Comparison of ENCODE assay signal across 8 mouse cellular contexts in genomic region chr7:34671911-34672310, GRCm38 (mm10). TPM values are rescaled to one million over a fixed set of nuclear protein-coding genes. Genes with fewer than 3 reads are reported as not detected.
DNase-seq lines count a peak whose midpoint lies in the region; ATAC-seq and TF ChIP-seq lines count a peak whose summit lies in the region.

No protein-coding gene starts in this region.

- H3K27me3 ChIP-seq in kidney, adult 2 months (replicated peaks; ENCODE audit: control insufficient read depth, insufficient read depth, low read length) = no peaks in the 10 kb centered on the region
- peaks cover 40% of the 10 kb centered on the region for H3K27me3 ChIP-seq in midbrain, embryonic 13.5 days

- H3K27ac ChIP-seq in kidney, adult 2 months (ENCODE audit: insufficient read depth, low read depth, low read length) = no peak overlapping the region
- H3K27ac ChIP-seq in midbrain, embryonic 13.5 days = no peak overlapping the region

- H3K9me3 ChIP-seq in midbrain, embryonic 13.5 days = no peaks in the 10 kb centered on the region

- no peak overlapping the region for H3K4me2 ChIP-seq in midbrain, embryonic 13.5 days (replicated peaks)

- TF ChIP-seq CTCF in kidney, adult 2 months (conservative IDR thresholded peaks at IDR 0.05; ENCODE audit: insufficient read depth, insufficient read length, low read depth, low read length) = peak; percentile 100; the same call in 1 of the 2 replicates

- H3K4me1 ChIP-seq in kidney, adult 2 months (ENCODE audit: control insufficient read depth, insufficient read depth, low read length) = 0 out of 2 replicates have a peak, but pooled peaks cover 2% of the 10 kb centered on the region
- H3K4me1 ChIP-seq in midbrain, embryonic 13.5 days (replicated peaks) = peaks cover 30% of the 10 kb centered on the region

- 1% methylated on average over 6 of the region's 6 CpGs for WGBS in kidney, adult 2 months
- 4% methylated on average over 6 of the region's 6 CpGs for WGBS in midbrain, embryonic 13.5 days

- peak; percentile 69 for DNase-seq in adrenal gland, adult 8-10 months
- DNase-seq in embryo, embryonic 10.5 days (ENCODE audit: low spot score) = peak; percentile 95
- peak; percentile 82 to 87 for DNase-seq in gastrocnemius, postnatal 4 days (ENCODE audit: low spot score in 2 of 2)
- peak; percentile 89 for DNase-seq in kidney, adult 2 months
- peak; percentile 93 for DNase-seq in left cerebral cortex, postnatal 4 days
- DNase-seq in skeletal muscle tissue, adult 2 months (ENCODE audit: low read depth, low spot score) = peak; percentile 78
- DNase-seq in yolk sac, embryonic 10.5 days (ENCODE audit: low spot score) = peak; percentile 68

- H3K36me3 ChIP-seq in kidney, adult 2 months (ENCODE audit: control insufficient read depth, insufficient read depth, low read length) = no peaks in the 10 kb centered on the region
- no peaks in the 10 kb centered on the region for H3K36me3 ChIP-seq in midbrain, embryonic 13.5 days

- no peak overlapping the region for H3K9ac ChIP-seq in midbrain, embryonic 13.5 days (replicated peaks)

- TF ChIP-seq POLR2A in kidney, adult 2 months (IDR thresholded peaks at IDR 0.05; ENCODE audit: low read depth, low read length) = no peak

- ATAC-seq in midbrain, embryonic 13.5 days = peak; percentile 66

- no peak overlapping the region for H3K4me3 ChIP-seq in kidney, adult 2 months (ENCODE audit: insufficient read depth, low read depth, low read length)
- H3K4me3 ChIP-seq in midbrain, embryonic 13.5 days (replicated peaks) = no peak overlapping the region

- intact Hi-C loops in left cerebral cortex, postnatal 4 days (cut with DNase I) = loop anchor here (1.0 to 10.0 kb wide), 3 partner anchors 257 to 593 kb away; no protein-coding TSS in a partner anchor

RNA-seq across cellular contexts. Expression of gene Kctd15, which starts 15.4 kb away (rescaled TPM):
- 1 to 10 TPM; 4.1 to 7.1 (median 6.1) TPM for total RNA-seq in adrenal gland, adult 8-10 months (2022)
- 10 to 100 TPM; 26.1 to 26.4 TPM for total RNA-seq in gastrocnemius, postnatal 4 days (2021)
- polyA plus RNA-seq in kidney, adult 2 months (2012; rRNA removed) = 18.3 and 19.8 TPM in 2 replicates
- 10 to 100 TPM; 41.6 to 47.3 TPM for total RNA-seq in left cerebral cortex, postnatal 4 days (2021)
- 35.2 and 42.8 TPM in 2 replicates for polyA plus RNA-seq in midbrain, embryonic 13.5 days (2015; fragmentation: Nextera tagmentation; extraction: Ambion mirVana)
